13 mouse cellular contexts compared by ENCODE assay signal in genomic region chr13:54936173-54936572, GRCm38 (mm10). TPM values are rescaled to one million over a fixed set of nuclear protein-coding genes. Genes with fewer than 3 reads are reported as not detected.
A peak's percentile ranks its signal among the peaks of the same experiment; 100 is the strongest.
DNase-seq lines count a peak whose midpoint lies in the region; ATAC-seq lines count a peak whose summit lies in the region.
"Had no signal": no experiment of that assay in that cellular context is flagged by ENCODE, and none has a peak within 500 bp of the region (broad histone marks: within the 10 kb centered on the region; RNA-seq: fewer than 3 reads in every experiment).

No protein-coding gene starts in this region.

- no peak overlapping the region for H3K9ac ChIP-seq in forebrain, embryonic 15.5 days (replicated peaks)
- no peak overlapping the region for H3K9ac ChIP-seq in forebrain, embryonic 11.5 days (ENCODE audit: low read length)
- H3K9ac ChIP-seq: liver, embryonic 14.5 days had no signal

- no peaks in the 10 kb centered on the region for H3K9me3 ChIP-seq in forebrain, embryonic 15.5 days
- H3K9me3 ChIP-seq in forebrain, embryonic 11.5 days (ENCODE audit: control insufficient read depth, low read length): no peaks in the 10 kb centered on the region

- H3K4me1 ChIP-seq in forebrain, embryonic 15.5 days: peaks cover 48% of the 10 kb centered on the region
- no peaks in the 10 kb centered on the region for H3K4me1 ChIP-seq in forebrain, embryonic 11.5 days (replicated peaks; ENCODE audit: control insufficient read depth, insufficient read depth, low read length)

- H3K27ac ChIP-seq in forebrain, embryonic 15.5 days (replicated peaks): peak overlapping the region; percentile 81
- no peak overlapping the region for H3K27ac ChIP-seq in forebrain, embryonic 11.5 days (ENCODE audit: low read depth, low read length)
- H3K27ac ChIP-seq: liver, embryonic 14.5 days had no signal

- WGBS in forebrain, embryonic 15.5 days: 32% methylated on average over 6 of the region's 6 CpGs
- 79% methylated on average over 6 of the region's 6 CpGs for WGBS in forebrain, embryonic 11.5 days

- no peaks in the 10 kb centered on the region for H3K27me3 ChIP-seq in forebrain, embryonic 15.5 days
- H3K27me3 ChIP-seq in forebrain, embryonic 11.5 days (ENCODE audit: control insufficient read depth, insufficient read depth, low read length): no peaks in the 10 kb centered on the region; the same call in 1 of the 2 replicates

- ATAC-seq in forebrain, embryonic 15.5 days (replicated peaks): peak; percentile 78
- no peak for ATAC-seq in forebrain, embryonic 11.5 days (replicated peaks; ENCODE audit: low FRiP score)
- no peak for ATAC-seq in megakaryocyte-erythroid progenitor cell, adult 5-6 weeks (replicated peaks; ENCODE audit: low FRiP score, low TSS enrichment, poor library complexity, severe bottlenecking)

- no peak overlapping the region for H3K4me2 ChIP-seq in forebrain, embryonic 15.5 days (replicated peaks)
- H3K4me2 ChIP-seq in forebrain, embryonic 11.5 days (ENCODE audit: low read depth, low read length, severe bottlenecking): no peak overlapping the region

- H3K36me3 ChIP-seq in forebrain, embryonic 15.5 days: no peaks in the 10 kb centered on the region
- H3K36me3 ChIP-seq in forebrain, embryonic 11.5 days (ENCODE audit: control insufficient read depth, insufficient read depth, low read length): no peaks in the 10 kb centered on the region

- DNase-seq in forebrain, embryonic 11.5 days (ENCODE audit: low spot score): no peak
- peak; percentile 74 for DNase-seq in right cerebral cortex, adult 18-20 months
- no peak for DNase-seq in right cerebral cortex, adult 2 months (ENCODE audit: low spot score in 2 of 2)
- DNase-seq in layer of hippocampus, postnatal 14 days (ENCODE audit: low spot score in 2 of 2): peak; percentile 75 to 85
- no peak for DNase-seq in MN1 (ENCODE audit: low spot score)
- no peak for DNase-seq in spleen, postnatal 10 days (ENCODE audit: low spot score in 2 of 2)
- DNase-seq: adrenal gland, postnatal 10 days; B cell, adult 2 months; heart, postnatal 36 days; kidney, postnatal 36 days had no signal

- no peak overlapping the region for H3K4me3 ChIP-seq in forebrain, embryonic 15.5 days
- no peak overlapping the region for H3K4me3 ChIP-seq in forebrain, embryonic 11.5 days (ENCODE audit: low read depth, low read length)

RNA-seq across cellular contexts. Expression of gene Unc5a, which starts 13.0 kb away (rescaled TPM):
- polyA plus RNA-seq in forebrain, embryonic 15.5 days (2015; fragmentation: Nextera tagmentation; extraction: Ambion mirVana): 16.6 and 16.9 TPM in 2 replicates
- polyA plus RNA-seq in forebrain, embryonic 11.5 days (2014; fragmentation: Nextera tagmentation; extraction: Ambion mirVana): 2.9 and 3.7 TPM in 2 replicates
- 100 to 1,000 TPM; 109 to 110 TPM for total RNA-seq in layer of hippocampus, postnatal 14 days (2021)
- 0.04 TPM in 1 of 2 replicates, not detected in the other for total RNA-seq in megakaryocyte-erythroid progenitor cell, adult 5-6 weeks (2014; fragmentation: Nextera tagmentation)
- 0.27 TPM in 1 of 2 replicates, not detected in the other for total RNA-seq in megakaryocyte-erythroid progenitor cell, adult 5-6 weeks (2017)

Comparison
In these comparisons a context has a peak if more than half of its experiments do, and no peak if none do; other contexts are left out.
1. DNase-seq: peak in right cerebral cortex, adult 18-20 months (single experiment) and layer of hippocampus, postnatal 14 days (2 of 2); none in forebrain, embryonic 11.5 days (single experiment), right cerebral cortex, adult 2 months (0 of 2), MN1 (single experiment) and spleen, postnatal 10 days (0 of 2).
2. RNA of gene Unc5a, which starts 13.0 kb away (total RNA-seq): 109 to 110 TPM in layer of hippocampus, postnatal 14 days; 0.04 to 0.27 TPM in megakaryocyte-erythroid progenitor cell, adult 5-6 weeks; every median in the first group is over 10 times any median in the second.